Mouse (Mus musculus) neural tube, embryonic 15.5 days (tissue): Measurements from ENCODE around the gene Ralgps1. TPM values are rescaled to one million over a fixed set of nuclear protein-coding genes. Genes with fewer than 3 reads are reported as not detected.
"Not testable (repeated sequence)": the region's sequence is repeated elsewhere in the genome, so short reads cannot be mapped to it uniquely, and the experiment has no call there.

Source experiments
- ATAC-seq: fragments of 200-750 bp; cut with Nextera tagmentation; 2 replicates; pipeline ENCODE4 v1.8.0; 2017; ENCODE audit warnings: mild to moderate bottlenecking, moderate TSS enrichment, moderate library complexity; ENCODE audit not compliant: low FRiP score
- H3K27ac ChIP-seq: fragments of 300-500 bp; sonication (generic); replicated peaks from 2 replicates; pipeline ENCODE4 v1.5.1; 2015; ENCODE audit warnings: mild to moderate bottlenecking, inconsistent platforms
- H3K27me3 ChIP-seq: fragments of 300-500 bp; sonication (generic); replicated peaks from 2 replicates; pipeline ENCODE4 v1.6.1; 2015; ENCODE audit warnings: inconsistent platforms
- H3K36me3 ChIP-seq: fragments of 300-500 bp; sonication (generic); 2 replicates; pipeline ENCODE4 v1.6.1; 2015; ENCODE audit warnings: inconsistent platforms
- H3K4me1 ChIP-seq: fragments of 300-500 bp; sonication (generic); 2 replicates; pipeline ENCODE4 v1.6.1; 2015; ENCODE audit warnings: inconsistent platforms
- H3K4me2 ChIP-seq: fragments of 300-500 bp; sonication (generic); 2 replicates; pipeline ENCODE4 v1.6.1; 2015; ENCODE audit warnings: inconsistent platforms, mild to moderate bottlenecking, moderate library complexity
- H3K4me3 ChIP-seq: fragments of 300-500 bp; sonication (generic); replicated peaks from 2 replicates; pipeline ENCODE4 v1.5.1; 2015; ENCODE audit warnings: mild to moderate bottlenecking, inconsistent platforms
- H3K9ac ChIP-seq: fragments of 300-500 bp; sonication (generic); replicated peaks from 2 replicates; pipeline ENCODE4 v1.6.1; 2015; ENCODE audit warnings: mild to moderate bottlenecking, inconsistent platforms
- H3K9me3 ChIP-seq: fragments of 300-500 bp; sonication (generic); replicated peaks from 2 replicates; pipeline ENCODE4 v1.6.1; 2016; ENCODE audit warnings: inconsistent platforms
- WGBS: fragments of 180-500 bp; shearing (Covaris S2); methylation state at CpG from one replicate; pipeline ENCODE4 v1.1.7; 2015; ENCODE audit warnings: mixed read lengths; 5-methylcytosine and 5-hydroxymethylcytosine counted together
- polyA plus RNA-seq: library from polyadenylated mRNA; unstranded; fragments of >200 nt; fragmentation: Nextera tagmentation; extraction: Ambion mirVana; gene quantifications from 2 replicates; pipeline ENCODE4 v1.2.1, GENCODE M21; 2015

The Ralgps1 gene
- polyA plus RNA-seq, 1 experiment from 2014 or later = 34.9 TPM

GRCm38 (mm10) chr2:33345475-33345874, 25.8 kb downstream of the Ralgps1 start:
- Histone ChIP-seq H3K4me3 (no peak overlapping the region), H3K36me3 (no peaks in the 10 kb centered on the region), H3K27me3 (no peaks in the 10 kb centered on the region), H3K9me3 (no peaks in the 10 kb centered on the region), H3K9ac (no peak overlapping the region), H3K4me2 (no peak overlapping the region), H3K4me1 (peaks cover 31% of the 10 kb centered on the region), H3K27ac (peak overlapping the region; percentile 60; the same call in 1 of the 2 replicates)
- WGBS = 62% methylated on average over 6 of the region's 6 CpGs
- no peak for ATAC-seq

GRCm38 (mm10) chr2:33343413-33343812, 27.9 kb downstream of the Ralgps1 start:
- H3K9ac ChIP-seq = no peak overlapping the region
- no peak for ATAC-seq
- no peaks in the 10 kb centered on the region for H3K9me3 ChIP-seq
- no peak overlapping the region for H3K4me3 ChIP-seq
- no peak overlapping the region for H3K4me2 ChIP-seq
- H3K36me3 ChIP-seq = peaks cover 14% of the 10 kb centered on the region; the same call in 1 of the 2 replicates
- H3K27me3 ChIP-seq = no peaks in the 10 kb centered on the region
- no peak overlapping the region for H3K27ac ChIP-seq
- H3K4me1 ChIP-seq = peaks cover 25% of the 10 kb centered on the region
- 76% methylated on average over 3 of the region's 3 CpGs for whole genome bisulfite sequencing

GRCm38 (mm10) chr2:33342148-33342547, 29.1 kb downstream of the Ralgps1 start:
- Histone ChIP-seq H3K4me3 (no peak overlapping the region), H3K4me1 (peaks cover 24% of the 10 kb centered on the region), H3K4me2 (no peak overlapping the region), H3K27me3 (no peaks in the 10 kb centered on the region), H3K36me3 (peaks cover 25% of the 10 kb centered on the region), H3K9me3 (no peaks in the 10 kb centered on the region), H3K27ac (no peak overlapping the region), H3K9ac (no peak overlapping the region)
- no peak for ATAC-seq
- 83% methylated on average over 4 of the region's 4 CpGs for WGBS

GRCm38 (mm10) chr2:33335789-33336188, 35.5 kb downstream of the Ralgps1 start:
- Histone ChIP-seq H3K4me1 (no peaks in the 10 kb centered on the region), H3K9me3 (no peaks in the 10 kb centered on the region), H3K4me2 (no peak overlapping the region), H3K4me3 (no peak overlapping the region), H3K27ac (no peak overlapping the region), H3K27me3 (no peaks in the 10 kb centered on the region), H3K9ac (no peak overlapping the region), H3K36me3 (peaks cover 48% of the 10 kb centered on the region)
- ATAC-seq = no peak

- H3K4me3 ChIP-seq = no peak overlapping the region
- no peak overlapping the region for H3K9ac ChIP-seq
- no peaks in the 10 kb centered on the region for H3K9me3 ChIP-seq
- 92% methylated on average over 2 of the region's 3 CpGs for WGBS
- no peaks in the 10 kb centered on the region for H3K4me1 ChIP-seq
- H3K36me3 ChIP-seq = peaks cover 9% of the 10 kb centered on the region
- no peaks in the 10 kb centered on the region for H3K27me3 ChIP-seq
- H3K4me2 ChIP-seq = no peak overlapping the region
- no peak overlapping the region for H3K27ac ChIP-seq
- no peak for ATAC-seq
Measured at GRCm38 (mm10) chr2:33329622-33330021, 41.7 kb downstream of the Ralgps1 start.

GRCm38 (mm10) chr2:33328941-33329340, 42.3 kb downstream of the Ralgps1 start:
- 90% methylated on average over 1 of the region's 1 CpGs for WGBS
- no peak overlapping the region for H3K27ac ChIP-seq

GRCm38 (mm10) chr2:33325359-33325758, 45.9 kb downstream of the Ralgps1 start:
- 64% methylated on average over 3 of the region's 3 CpGs for WGBS
- no peak for ATAC-seq
- no peak overlapping the region for H3K9ac ChIP-seq

More at GRCm38 (mm10) chr2:33328941-33329340, 42.3 kb downstream of the Ralgps1 start:
- no peak overlapping the region for H3K4me2 ChIP-seq
- H3K27me3 ChIP-seq = no peaks in the 10 kb centered on the region
- no peaks in the 10 kb centered on the region for H3K4me1 ChIP-seq
- ATAC-seq = no peak
- H3K4me3 ChIP-seq = no peak overlapping the region
- H3K9me3 ChIP-seq = no peaks in the 10 kb centered on the region
- H3K36me3 ChIP-seq = peaks cover 13% of the 10 kb centered on the region; the same call in 1 of the 2 replicates
- H3K9ac ChIP-seq = no peak overlapping the region

GRCm38 (mm10) chr2:33323799-33324595, 47.3 kb downstream of the Ralgps1 start:
- ATAC-seq = no peak

More at GRCm38 (mm10) chr2:33325359-33325758, 45.9 kb downstream of the Ralgps1 start:
- Histone ChIP-seq H3K4me1 (no peaks in the 10 kb centered on the region), H3K27me3 (no peaks in the 10 kb centered on the region), H3K4me3 (no peak overlapping the region), H3K36me3 (peaks cover 25% of the 10 kb centered on the region), H3K27ac (peak overlapping the region; percentile 33; the same call in 1 of the 2 replicates), H3K4me2 (no peak overlapping the region), H3K9me3 (no peaks in the 10 kb centered on the region)

GRCm38 (mm10) chr2:33323043-33323625, 48.2 kb downstream of the Ralgps1 start:
- ATAC-seq, H3K4me2 ChIP-seq, H3K9me3 ChIP-seq, H3K4me3 ChIP-seq, H3K9ac ChIP-seq, H3K27ac ChIP-seq, H3K4me1 ChIP-seq, H3K27me3 ChIP-seq: not testable (repeated sequence)
- peaks cover 29% of the 10 kb centered on the region for H3K36me3 ChIP-seq
- 65% methylated on average over 9 of the region's 9 CpGs for WGBS

More at GRCm38 (mm10) chr2:33323799-33324595, 47.3 kb downstream of the Ralgps1 start:
- Histone ChIP-seq H3K4me2 (no peak overlapping the region), H3K9me3 (no peaks in the 10 kb centered on the region), H3K9ac (no peak overlapping the region), H3K27me3 (no peaks in the 10 kb centered on the region), H3K4me1 (no peaks in the 10 kb centered on the region), H3K4me3 (no peak overlapping the region), H3K27ac (no peak overlapping the region), H3K36me3 (peaks cover 27% of the 10 kb centered on the region)
- WGBS = 80% methylated on average over 8 of the region's 8 CpGs

GRCm38 (mm10) chr2:33321641-33322040, 49.6 kb downstream of the Ralgps1 start:
- H3K27ac ChIP-seq = no peak overlapping the region
- 77% methylated on average over 2 of the region's 2 CpGs for whole genome bisulfite sequencing
- peaks cover 26% of the 10 kb centered on the region for H3K36me3 ChIP-seq
- H3K4me2 ChIP-seq = no peak overlapping the region
- H3K9me3 ChIP-seq = no peaks in the 10 kb centered on the region
- no peak overlapping the region for H3K4me3 ChIP-seq
- H3K27me3 ChIP-seq = no peaks in the 10 kb centered on the region
- peaks cover 7% of the 10 kb centered on the region for H3K4me1 ChIP-seq
- ATAC-seq = no peak
- H3K9ac ChIP-seq = no peak overlapping the region

GRCm38 (mm10) chr2:33321031-33321430, 50.3 kb downstream of the Ralgps1 start:
- Histone ChIP-seq H3K4me2 (no peak overlapping the region), H3K4me1 (peaks cover 13% of the 10 kb centered on the region), H3K27ac (no peak overlapping the region), H3K4me3 (no peak overlapping the region), H3K9me3 (no peaks in the 10 kb centered on the region), H3K9ac (no peak overlapping the region), H3K36me3 (peaks cover 26% of the 10 kb centered on the region), H3K27me3 (no peaks in the 10 kb centered on the region)
- no peak for ATAC-seq
- WGBS = 89% methylated on average over 2 of the region's 2 CpGs

GRCm38 (mm10) chr2:33320568-33320967, 50.7 kb downstream of the Ralgps1 start:
- Histone ChIP-seq H3K36me3 (peaks cover 26% of the 10 kb centered on the region), H3K27ac (no peak overlapping the region), H3K4me1 (peaks cover 18% of the 10 kb centered on the region), H3K4me2 (no peak overlapping the region), H3K4me3 (no peak overlapping the region), H3K9ac (no peak overlapping the region), H3K9me3 (no peaks in the 10 kb centered on the region), H3K27me3 (no peaks in the 10 kb centered on the region)
- WGBS = 81% methylated on average over 3 of the region's 3 CpGs
- ATAC-seq = no peak
